Mouse (Mus musculus): ENCODE data around the gene Ugp2. TPM values are rescaled to one million over a fixed set of nuclear protein-coding genes. Genes with fewer than 3 reads are reported as not detected.
"Not testable (repeated sequence)": the region's sequence is repeated elsewhere in the genome, so short reads cannot be mapped to it uniquely, and the experiment has no call there.

Gene Ugp2
- total RNA-seq, 2 experiments from 2014 or later = 121 to 140 TPM

- no peak for ATAC-seq (ENCODE audit: poor library complexity, severe bottlenecking)
Measured at GRCm38 (mm10) chr11:21337855-21338254, 33.1 kb downstream of the Ugp2 start.

GRCm38 (mm10) chr11:21332639-21333295 is 38.2 kb downstream of the Ugp2 start:
- no peak for ATAC-seq (ENCODE audit: poor library complexity, severe bottlenecking)

GRCm38 (mm10) chr11:21328141-21328540 is 42.9 kb downstream of the Ugp2 start:
- ATAC-seq (ENCODE audit: poor library complexity, severe bottlenecking) = no peak

GRCm38 (mm10) chr11:21327486-21327885 is 43.5 kb downstream of the Ugp2 start:
- ATAC-seq (ENCODE audit: poor library complexity, severe bottlenecking) = no peak

- ATAC-seq (ENCODE audit: poor library complexity, severe bottlenecking) = no peak
Measured at GRCm38 (mm10) chr11:21326770-21327169, 44.2 kb downstream of the Ugp2 start.

- no peak for ATAC-seq (ENCODE audit: poor library complexity, severe bottlenecking)
Measured at GRCm38 (mm10) chr11:21325781-21326180, 45.2 kb downstream of the Ugp2 start.

- peak; percentile 53; the same call in 1 of the 2 replicates for ATAC-seq (ENCODE audit: poor library complexity, severe bottlenecking)
Measured at GRCm38 (mm10) chr11:21322349-21322748, 48.7 kb downstream of the Ugp2 start.

- ATAC-seq (ENCODE audit: poor library complexity, severe bottlenecking) = peak; percentile 88
Measured at GRCm38 (mm10) chr11:21321577-21321976, 49.4 kb downstream of the Ugp2 start.

GRCm38 (mm10) chr11:21313922-21314657 is 56.9 kb downstream of the Ugp2 start:
- 0 out of 2 replicates have a peak, but pooled peaks have one; percentile 21 for ATAC-seq (ENCODE audit: poor library complexity, severe bottlenecking)

GRCm38 (mm10) chr11:21309516-21309915 is 61.5 kb downstream of the Ugp2 start:
- no peak for ATAC-seq (ENCODE audit: poor library complexity, severe bottlenecking)

GRCm38 (mm10) chr11:21308119-21308518 is 62.9 kb downstream of the Ugp2 start:
- peak; percentile 63 for ATAC-seq (ENCODE audit: poor library complexity, severe bottlenecking)

- ATAC-seq (ENCODE audit: poor library complexity, severe bottlenecking) = no peak
Measured at GRCm38 (mm10) chr11:21307078-21307668, 63.8 kb downstream of the Ugp2 start.

GRCm38 (mm10) chr11:21303619-21304018 is 67.4 kb downstream of the Ugp2 start:
- no peak for ATAC-seq (ENCODE audit: poor library complexity, severe bottlenecking)

GRCm38 (mm10) chr11:21295486-21295885 is 75.5 kb downstream of the Ugp2 start:
- no peak for ATAC-seq (ENCODE audit: poor library complexity, severe bottlenecking)

GRCm38 (mm10) chr11:21288153-21288552 is 82.8 kb downstream of the Ugp2 start:
- not testable (repeated sequence) for ATAC-seq (ENCODE audit: poor library complexity, severe bottlenecking)

GRCm38 (mm10) chr11:21286391-21286790 is 84.6 kb downstream of the Ugp2 start:
- no peak for ATAC-seq (ENCODE audit: poor library complexity, severe bottlenecking)

GRCm38 (mm10) chr11:21276151-21276550 is 94.8 kb downstream of the Ugp2 start:
- no peak for ATAC-seq (ENCODE audit: poor library complexity, severe bottlenecking)

Other genes starting within 250 kb of the Ugp2 start
- gene Vps54, start 131.9 kb downstream of the Ugp2 start, total RNA-seq (2015) = 56.5 and 56.7 TPM in 2 replicates
- 85.7 and 87.9 TPM in 2 replicates for gene Vps54, start 131.9 kb downstream of the Ugp2 start, total RNA-seq (2017)
- 3.6 and 4.5 TPM in 2 replicates for gene Wdpcp, start 201.0 kb upstream of the Ugp2 start, total RNA-seq (2015)
- 4.1 and 9.8 TPM in 2 replicates for gene Wdpcp, start 201.0 kb upstream of the Ugp2 start, total RNA-seq (2017)
- gene Mdh1, start 201.2 kb upstream of the Ugp2 start, total RNA-seq (2015) = 139 and 142 TPM in 2 replicates
- 69.3 and 90.9 TPM in 2 replicates for gene Mdh1, start 201.2 kb upstream of the Ugp2 start, total RNA-seq (2017)

Data from megakaryocyte, adult 5-6 weeks (primary cell).